Mouse (Mus musculus): ENCODE data around the gene Ccdc160. TPM values are rescaled to one million over a fixed set of nuclear protein-coding genes. Genes with fewer than 3 reads are reported as not detected.

The Ccdc160 gene
- polyA plus RNA-seq, 1 experiment from 2014 or later: 1.9 TPM

GRCm38 (mm10) chrX:52777671-52778070 lies 13.3 kb upstream of the Ccdc160 start:
- WGBS: 74% methylated on average over 5 of the region's 5 CpGs
- Histone ChIP-seq H3K27me3 (ENCODE audit: low read depth, poor library complexity, severe bottlenecking) (no peaks in the 10 kb centered on the region), H3K4me3 (no peak overlapping the region), H3K4me1 (no peaks in the 10 kb centered on the region), H3K9me3 (replicated peaks) (no peaks in the 10 kb centered on the region), H3K27ac (no peak overlapping the region), H3K36me3 (no peaks in the 10 kb centered on the region)
- DNase-seq (ENCODE audit: low spot score): no peak

- H3K36me3 ChIP-seq: no peaks in the 10 kb centered on the region
- H3K27ac ChIP-seq: no peak overlapping the region
- H3K27me3 ChIP-seq (ENCODE audit: low read depth, poor library complexity, severe bottlenecking): no peaks in the 10 kb centered on the region
- H3K9me3 ChIP-seq (replicated peaks): no peaks in the 10 kb centered on the region
- WGBS: 76% methylated on average over 5 of the region's 5 CpGs
- no peak for DNase-seq (ENCODE audit: low spot score)
- no peaks in the 10 kb centered on the region for H3K4me1 ChIP-seq
- no peak overlapping the region for H3K4me3 ChIP-seq
These were observed 7.1 kb upstream of the Ccdc160 start for GRCm38 (mm10) chrX:52783898-52784297.

- H3K27ac ChIP-seq: no peak overlapping the region
- no peak overlapping the region for H3K4me3 ChIP-seq
These were observed 1.1 kb downstream of the Ccdc160 start for GRCm38 (mm10) chrX:52791944-52792719.

GRCm38 (mm10) chrX:52792861-52793260 lies 1.9 kb downstream of the Ccdc160 start:
- Histone ChIP-seq H3K4me3 (no peak overlapping the region), H3K9me3 (replicated peaks) (no peaks in the 10 kb centered on the region), H3K36me3 (no peaks in the 10 kb centered on the region), H3K4me1 (peaks cover 10% of the 10 kb centered on the region; the same call in 1 of the 2 replicates), H3K27me3 (ENCODE audit: low read depth, poor library complexity, severe bottlenecking) (peaks cover 9% of the 10 kb centered on the region; the same call in 1 of the 2 replicates), H3K27ac (no peak overlapping the region)
- WGBS: 23% methylated on average over 6 of the region's 6 CpGs
- no peak for DNase-seq (ENCODE audit: low spot score)

More at GRCm38 (mm10) chrX:52791944-52792719, 1.1 kb downstream of the Ccdc160 start:
- Histone ChIP-seq H3K27me3 (ENCODE audit: low read depth, poor library complexity, severe bottlenecking) (peaks cover 9% of the 10 kb centered on the region; the same call in 1 of the 2 replicates), H3K36me3 (no peaks in the 10 kb centered on the region), H3K4me1 (peaks cover 10% of the 10 kb centered on the region; the same call in 1 of the 2 replicates), H3K9me3 (replicated peaks) (no peaks in the 10 kb centered on the region)
- DNase-seq (ENCODE audit: low spot score): no peak
- WGBS: 34% methylated on average over 10 of the region's 10 CpGs

GRCm38 (mm10) chrX:52795816-52796215 lies 4.8 kb downstream of the Ccdc160 start:
- H3K27me3 ChIP-seq (ENCODE audit: low read depth, poor library complexity, severe bottlenecking): peaks cover 6% of the 10 kb centered on the region; the same call in 1 of the 2 replicates
- peaks cover 8% of the 10 kb centered on the region; the same call in 1 of the 2 replicates for H3K4me1 ChIP-seq
- no peak overlapping the region for H3K27ac ChIP-seq
- H3K36me3 ChIP-seq: no peaks in the 10 kb centered on the region
- WGBS: 15% methylated on average over 8 of the region's 8 CpGs
- no peak for DNase-seq (ENCODE audit: low spot score)
- no peak overlapping the region for H3K4me3 ChIP-seq
- H3K9me3 ChIP-seq (replicated peaks): no peaks in the 10 kb centered on the region

- Histone ChIP-seq H3K27ac (no peak overlapping the region), H3K36me3 (no peaks in the 10 kb centered on the region), H3K4me3 (no peak overlapping the region), H3K27me3 (ENCODE audit: low read depth, poor library complexity, severe bottlenecking) (0 out of 2 replicates have a peak, but pooled peaks cover 3% of the 10 kb centered on the region), H3K9me3 (replicated peaks) (no peaks in the 10 kb centered on the region), H3K4me1 (0 out of 2 replicates have a peak, but pooled peaks cover 6% of the 10 kb centered on the region)
- no peak for DNase-seq (ENCODE audit: low spot score)
- 78% methylated on average over 9 of the region's 9 CpGs for WGBS
These were observed 6.1 kb downstream of the Ccdc160 start for GRCm38 (mm10) chrX:52797031-52797625.

- Histone ChIP-seq H3K27ac (no peak overlapping the region), H3K9me3 (replicated peaks) (no peaks in the 10 kb centered on the region), H3K4me1 (0 out of 2 replicates have a peak, but pooled peaks cover 3% of the 10 kb centered on the region), H3K36me3 (no peaks in the 10 kb centered on the region), H3K27me3 (ENCODE audit: low read depth, poor library complexity, severe bottlenecking) (no peaks in the 10 kb centered on the region), H3K4me3 (no peak overlapping the region)
- DNase-seq (ENCODE audit: low spot score): no peak
- 73% methylated on average over 14 of the region's 14 CpGs for WGBS
These were observed 7.3 kb downstream of the Ccdc160 start for GRCm38 (mm10) chrX:52798255-52798654.

- DNase-seq (ENCODE audit: low spot score): peak; percentile 32
These were observed 8.6 kb downstream of the Ccdc160 start for GRCm38 (mm10) chrX:52799566-52799965.

GRCm38 (mm10) chrX:52819338-52819737 lies 28.3 kb downstream of the Ccdc160 start:
- H3K27ac ChIP-seq: no peak overlapping the region
- no peaks in the 10 kb centered on the region for H3K9me3 ChIP-seq (replicated peaks)
- H3K36me3 ChIP-seq: no peaks in the 10 kb centered on the region
- no peak overlapping the region for H3K4me3 ChIP-seq
- no peaks in the 10 kb centered on the region for H3K27me3 ChIP-seq (ENCODE audit: low read depth, poor library complexity, severe bottlenecking)
- 63% methylated on average over 3 of the region's 3 CpGs for WGBS
- no peak for DNase-seq (ENCODE audit: low spot score)
- no peaks in the 10 kb centered on the region for H3K4me1 ChIP-seq

More at GRCm38 (mm10) chrX:52799566-52799965, 8.6 kb downstream of the Ccdc160 start:
- Histone ChIP-seq H3K36me3 (no peaks in the 10 kb centered on the region), H3K27ac (no peak overlapping the region), H3K4me3 (no peak overlapping the region), H3K4me1 (0 out of 2 replicates have a peak, but pooled peaks cover 3% of the 10 kb centered on the region), H3K9me3 (replicated peaks) (no peaks in the 10 kb centered on the region), H3K27me3 (ENCODE audit: low read depth, poor library complexity, severe bottlenecking) (no peaks in the 10 kb centered on the region)
- WGBS: 39% methylated on average over 6 of the region's 6 CpGs

MicroRNAs within 50 kb of the gene (microRNA counts, 519-probe panel; counts per million panel counts)
- microRNA mmu-miR-106a+mmu-miR-17: 9,365 counts per million, percentile 100 among the panel's probes with 10 or more counts
- 4,082 counts per million, percentile 79 among the panel's probes with 10 or more counts for microRNA mmu-miR-18b
- 3,878 counts per million, percentile 78 among the panel's probes with 10 or more counts for microRNA mmu-miR-363

Small RNA genes lying within 50 kb of the gene (microRNA-seq; reads per million reads assigned to microRNA genes)
- gene Mir106a (4,235 reads per million, percentile 89 among the genes with 10 or more reads in this experiment), gene Mir18b (279 reads per million, percentile 61 among the genes with 10 or more reads in this experiment), gene Mir19b-2 (20.5 reads per million, percentile 30 among the genes with 10 or more reads in this experiment), gene Mir20b (2,199 reads per million, percentile 84 among the genes with 10 or more reads in this experiment), gene Mir363 (2,483 reads per million, percentile 85 among the genes with 10 or more reads in this experiment), gene Mir92-2 (1,001 reads per million, percentile 74 among the genes with 10 or more reads in this experiment)

Other genes starting within 250 kb of the Ccdc160 start
- 1,000 and 1,116 TPM in 2 replicates for gene Gpc3, start 177.2 kb upstream of the Ccdc160 start, polyA plus RNA-seq (2016; fragmentation: Nextera tagmentation; extraction: Ambion mirVana)
- 78.4 and 98.0 TPM in 2 replicates for gene Phf6, start 121.1 kb downstream of the Ccdc160 start, polyA plus RNA-seq (2016; fragmentation: Nextera tagmentation; extraction: Ambion mirVana)
- 103 and 139 TPM in 2 replicates for gene Hprt, start 196.9 kb downstream of the Ccdc160 start, polyA plus RNA-seq (2016; fragmentation: Nextera tagmentation; extraction: Ambion mirVana)